Mouse (Mus musculus) liver, adult 2 months (tissue): ENCODE measurements at regions not wholly inside any gene's neighbourhood (a gene's known extent, or its start where the extent isn't known, plus 50 kb on each side); places are given as distances from the start of the nearest gene placed in this dataset.
A peak's percentile ranks its signal among the peaks of the same experiment; 100 is the strongest.

Experiments
- DNase-seq: peaks from one replicate; pipeline ENCODE4 v3.0.0-alpha.2; 2011; ENCODE audit warnings: low read depth, low spot score; ENCODE audit errors: extremely low read depth
- H3K27ac ChIP-seq: fragments of 200-500 bp; replicated peaks from 2 replicates; pipeline ENCODE4 v1.5.1; 2012; ENCODE audit warnings: low read depth, mild to moderate bottlenecking, control low read depth, inconsistent platforms, low read length; ENCODE audit not compliant: insufficient read depth
- H3K27me3 ChIP-seq: fragments of 200-500 bp; 2 replicates; pipeline ENCODE4 v1.6.1; 2012; ENCODE audit warnings: mild to moderate bottlenecking, moderate library complexity, low read length, inconsistent platforms; ENCODE audit not compliant: control insufficient read depth, insufficient read depth
- H3K36me3 ChIP-seq: fragments of 200-500 bp; 2 replicates; pipeline ENCODE4 v1.6.1; 2012; ENCODE audit warnings: low read length, inconsistent platforms; ENCODE audit not compliant: control insufficient read depth, insufficient read depth
- H3K4me1 ChIP-seq: fragments of 200-500 bp; 2 replicates; pipeline ENCODE4 v1.6.1; 2011; ENCODE audit warnings: low read length; ENCODE audit not compliant: control insufficient read depth, insufficient read depth
- H3K4me3 ChIP-seq: fragments of 200-500 bp; 2 replicates; pipeline ENCODE4 v1.5.1; 2011; ENCODE audit warnings: low read depth, mild to moderate bottlenecking, control low read depth, low read length, moderate library complexity; ENCODE audit not compliant: insufficient read depth
- H3K79me2 ChIP-seq: fragments of 200-500 bp; 2 replicates; pipeline ENCODE4 v1.6.1; 2012; ENCODE audit warnings: inconsistent platforms, mild to moderate bottlenecking, low read length, moderate library complexity; ENCODE audit not compliant: control insufficient read depth, insufficient read depth
- H3K9ac ChIP-seq: fragments of 200-500 bp; 2 replicates; pipeline ENCODE4 v1.6.1; 2012; ENCODE audit warnings: low read depth, mild to moderate bottlenecking, control low read depth, inconsistent platforms, low read length
- CTCF ChIP-seq: fragments of 200-500 bp; IDR thresholded peaks from 2 replicates; pipeline ENCODE4 v1.5.1; 2011; ENCODE audit warnings: low read depth, low read length, control low read depth
- POLR2A ChIP-seq: fragments of 200-500 bp; IDR thresholded peaks from 2 replicates; pipeline ENCODE4 v1.6.1; 2011; ENCODE audit warnings: low read length, control low read depth; ENCODE audit not compliant: insufficient read depth; ENCODE audit errors: extremely low read depth
- WGBS: fragments of 180-500 bp; shearing (Covaris S2); methylation state at CpG from one replicate; pipeline ENCODE4 v1.1.7; 2018; 5-methylcytosine and 5-hydroxymethylcytosine counted together

GRCm38 (mm10) chr9:61853841-61854240 lies 60.5 kb downstream of the Rplp1 start:
- Histone ChIP-seq H3K27me3 (no peaks in the 10 kb centered on the region; the same call in 1 of the 2 replicates), H3K4me3 (no peak overlapping the region), H3K36me3 (no peaks in the 10 kb centered on the region), H3K9ac (no peak overlapping the region), H3K4me1 (no peaks in the 10 kb centered on the region), H3K27ac (no peak overlapping the region), H3K79me2 (no peaks in the 10 kb centered on the region)
- no peak for DNase-seq
- 93% methylated on average over 4 of the region's 4 CpGs for WGBS
- no peak for TF ChIP-seq POLR2A
- no peak for TF ChIP-seq CTCF

GRCm38 (mm10) chr9:61851331-61851730 lies 63.0 kb downstream of the Rplp1 start:
- Histone ChIP-seq H3K27me3 (no peaks in the 10 kb centered on the region; the same call in 1 of the 2 replicates), H3K79me2 (no peaks in the 10 kb centered on the region), H3K4me1 (peaks cover 4% of the 10 kb centered on the region; the same call in 1 of the 2 replicates), H3K4me3 (no peak overlapping the region), H3K27ac (no peak overlapping the region), H3K36me3 (no peaks in the 10 kb centered on the region), H3K9ac (no peak overlapping the region)
- WGBS = 100% methylated on average over 3 of the region's 3 CpGs
- DNase-seq = no peak
- no peak for TF ChIP-seq CTCF
- no peak for TF ChIP-seq POLR2A

- H3K4me1 ChIP-seq = peaks cover 15% of the 10 kb centered on the region
- H3K4me3 ChIP-seq = no peak overlapping the region
- WGBS = 20% methylated on average over 2 of the region's 2 CpGs
- H3K27ac ChIP-seq = no peak overlapping the region
- DNase-seq = peak; percentile 66
- H3K79me2 ChIP-seq = no peaks in the 10 kb centered on the region
- TF ChIP-seq POLR2A (no peak), CTCF (no peak)
- no peak overlapping the region for H3K9ac ChIP-seq
- no peaks in the 10 kb centered on the region for H3K36me3 ChIP-seq
- no peaks in the 10 kb centered on the region for H3K27me3 ChIP-seq
Observed at GRCm38 (mm10) chr9:61848401-61848800, 65.9 kb downstream of the Rplp1 start.

- no peak overlapping the region for H3K27ac ChIP-seq
- H3K4me1 ChIP-seq = peaks cover 17% of the 10 kb centered on the region
- H3K36me3 ChIP-seq = no peaks in the 10 kb centered on the region
- no peak overlapping the region for H3K9ac ChIP-seq
- DNase-seq = peak; percentile 65
- TF ChIP-seq POLR2A (no peak), CTCF (no peak)
- H3K4me3 ChIP-seq = no peak overlapping the region
- no peaks in the 10 kb centered on the region for H3K27me3 ChIP-seq
- H3K79me2 ChIP-seq = no peaks in the 10 kb centered on the region
Observed at GRCm38 (mm10) chr9:61847496-61847895, 66.8 kb downstream of the Rplp1 start.

- no peak overlapping the region for H3K27ac ChIP-seq
- peak; percentile 85 for DNase-seq
- no peaks in the 10 kb centered on the region for H3K79me2 ChIP-seq
- no peak overlapping the region for H3K4me3 ChIP-seq
- no peaks in the 10 kb centered on the region for H3K36me3 ChIP-seq
- H3K9ac ChIP-seq = no peak overlapping the region
- WGBS = 23% methylated on average over 5 of the region's 5 CpGs
- no peaks in the 10 kb centered on the region for H3K27me3 ChIP-seq
- peaks cover 19% of the 10 kb centered on the region for H3K4me1 ChIP-seq
- TF ChIP-seq CTCF (no peak), POLR2A (no peak)
Observed at GRCm38 (mm10) chr9:61844645-61845044, 69.7 kb downstream of the Rplp1 start.

- peak; percentile 17 for DNase-seq
Observed at GRCm38 (mm10) chr9:61844141-61844540, 70.2 kb downstream of the Rplp1 start.

GRCm38 (mm10) chr9:61843513-61843912 lies 70.8 kb downstream of the Rplp1 start:
- H3K27me3 ChIP-seq = no peaks in the 10 kb centered on the region
- 28% methylated on average over 8 of the region's 8 CpGs for WGBS
- no peaks in the 10 kb centered on the region for H3K36me3 ChIP-seq
- no peak overlapping the region for H3K27ac ChIP-seq
- no peak overlapping the region for H3K4me3 ChIP-seq
- TF ChIP-seq CTCF = no peak
- no peak for TF ChIP-seq POLR2A
- peak; percentile 99 for DNase-seq
- no peaks in the 10 kb centered on the region for H3K79me2 ChIP-seq
- H3K4me1 ChIP-seq = peaks cover 19% of the 10 kb centered on the region
- no peak overlapping the region for H3K9ac ChIP-seq

More at GRCm38 (mm10) chr9:61844141-61844540, 70.2 kb downstream of the Rplp1 start:
- no peak for TF ChIP-seq CTCF
- no peak for TF ChIP-seq POLR2A
- Histone ChIP-seq H3K9ac (no peak overlapping the region), H3K4me3 (no peak overlapping the region), H3K36me3 (no peaks in the 10 kb centered on the region), H3K27ac (no peak overlapping the region), H3K4me1 (peaks cover 19% of the 10 kb centered on the region), H3K27me3 (no peaks in the 10 kb centered on the region), H3K79me2 (no peaks in the 10 kb centered on the region)
- 34% methylated on average over 8 of the region's 8 CpGs for WGBS
